Mouse (Mus musculus): Measurements from ENCODE around the gene A030005L19Rik.
"Not testable (repeated sequence)": the region's sequence is repeated elsewhere in the genome, so short reads cannot be mapped to it uniquely, and the experiment has no call there.

A030005L19Rik gene

GRCm38 (mm10) chr1:82913025-82913424 lies at the start of gene A030005L19Rik:
Gene A030005L19Rik, plus strand, starts transcription at chr1:82913325.
- DNase-seq (ENCODE audit: low spot score in 2 of 2), result no peak

DNA sequence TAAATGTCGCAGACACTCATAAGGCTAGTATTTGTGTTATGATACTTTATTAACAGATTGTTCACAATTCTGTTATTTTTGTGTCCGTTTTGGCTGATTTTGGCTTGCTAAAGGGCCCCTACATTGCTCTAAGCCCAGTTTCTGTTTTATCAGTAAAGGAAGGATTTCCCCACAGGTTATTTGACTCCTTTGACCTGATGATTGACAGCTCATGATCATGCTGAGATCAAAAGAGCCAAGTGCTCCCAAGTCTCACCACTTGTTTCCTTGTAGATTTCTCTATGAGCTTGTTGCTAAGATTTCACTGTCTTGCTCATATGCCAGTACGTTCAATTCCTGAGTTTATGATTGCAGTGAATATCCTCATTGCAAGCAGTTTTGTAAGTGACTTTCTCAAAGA lies 42.9 kb upstream of the A030005L19Rik start:
- DNase-seq (ENCODE audit: low spot score in 2 of 2), result no peak

GRCm38 (mm10) chr1:82879172-82879571 lies 34.0 kb upstream of the A030005L19Rik start:
- no peak for DNase-seq (ENCODE audit: low spot score in 2 of 2)

DNA sequence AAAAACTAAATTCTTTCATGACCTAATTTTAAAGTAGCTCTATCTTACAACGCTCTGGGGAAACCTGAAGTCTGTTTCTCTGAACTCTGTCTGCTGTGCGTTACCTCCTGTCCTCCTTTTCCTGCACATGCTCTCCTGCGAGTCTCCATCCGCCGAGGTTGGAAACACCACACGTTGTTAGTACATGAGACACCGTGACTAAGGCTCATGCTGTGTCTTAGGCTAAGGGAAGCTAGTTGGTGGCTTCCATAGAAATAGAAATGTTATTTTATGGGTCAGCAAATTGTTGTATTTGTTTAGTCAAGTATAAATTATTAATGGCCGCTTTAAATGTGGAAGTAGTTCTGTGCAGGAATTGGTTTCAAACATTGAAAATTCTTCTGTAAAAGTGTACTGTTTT lies 32.9 kb upstream of the A030005L19Rik start:
- DNase-seq (ENCODE audit: low spot score in 2 of 2), result no peak

DNA sequence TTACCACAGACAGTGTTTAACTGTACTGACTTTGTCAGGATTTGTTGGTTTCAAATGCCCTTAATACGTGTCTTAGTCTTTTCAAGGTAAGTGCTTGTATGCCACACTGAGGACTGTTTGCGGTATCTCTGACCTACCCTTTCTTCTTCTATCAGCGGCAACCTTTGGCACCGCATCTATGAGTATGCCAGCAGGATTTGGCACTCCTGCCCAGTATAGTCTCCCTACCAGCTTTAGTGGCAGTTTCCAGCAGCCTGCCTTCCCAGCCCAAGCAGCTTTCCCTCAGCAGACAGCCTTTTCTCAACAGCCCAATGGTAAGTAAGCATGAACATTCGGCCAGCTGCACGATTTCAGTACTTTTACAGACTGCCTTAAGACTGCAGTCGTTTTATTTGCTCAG lies 19.9 kb upstream of the A030005L19Rik start:
- DNase-seq (ENCODE audit: low spot score in 2 of 2), result no peak

DNA sequence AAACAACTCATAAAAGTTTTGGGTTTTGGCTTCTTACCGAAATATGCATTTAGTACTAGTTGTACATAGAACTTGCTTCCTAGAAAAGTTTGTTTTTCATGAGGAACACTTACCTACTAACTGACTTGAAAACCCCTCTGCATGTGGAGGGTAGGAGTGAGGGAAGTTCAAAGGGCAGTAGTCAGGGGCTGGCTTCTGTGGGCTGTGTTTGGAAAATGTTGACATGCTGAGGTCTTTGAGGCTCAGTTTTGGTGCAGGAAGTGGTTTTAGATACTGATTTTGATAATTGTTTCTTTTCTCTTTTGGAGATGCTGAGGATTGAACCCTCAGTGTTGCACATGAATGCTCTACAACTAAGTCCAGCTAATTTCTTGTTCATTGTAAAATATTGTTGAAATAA lies 12.6 kb upstream of the A030005L19Rik start:
- DNase-seq (ENCODE audit: low spot score in 2 of 2), result no peak

GRCm38 (mm10) chr1:82901201-82901600 lies 11.9 kb upstream of the A030005L19Rik start:
- no peak for DNase-seq (ENCODE audit: low spot score in 2 of 2)

DNA sequence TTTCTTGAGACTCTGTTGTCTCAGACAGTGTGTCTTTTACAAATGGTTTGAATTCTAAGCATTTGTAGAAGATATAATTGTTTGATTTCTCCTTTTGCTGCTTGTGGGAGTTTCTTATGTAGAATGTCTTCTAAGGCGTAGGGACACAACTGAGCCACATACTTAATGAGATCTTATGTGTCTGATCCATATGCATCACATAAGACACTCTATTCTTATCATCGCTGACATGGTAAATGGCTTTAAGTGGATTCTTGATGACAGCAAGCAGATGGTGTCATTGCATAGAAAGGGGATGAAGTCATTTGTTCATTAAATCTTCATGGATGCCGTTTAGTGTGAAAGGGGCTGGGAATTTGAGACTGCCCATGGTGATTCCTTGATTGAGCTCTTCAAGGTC lies 7.2 kb upstream of the A030005L19Rik start:
- DNase-seq (ENCODE audit: low spot score in 2 of 2), result no peak

- DNase-seq (ENCODE audit: low spot score in 2 of 2), result not testable (repeated sequence)
Measured at GRCm38 (mm10) chr1:82913434-82913833, 309 bp downstream of the A030005L19Rik start.

DNA sequence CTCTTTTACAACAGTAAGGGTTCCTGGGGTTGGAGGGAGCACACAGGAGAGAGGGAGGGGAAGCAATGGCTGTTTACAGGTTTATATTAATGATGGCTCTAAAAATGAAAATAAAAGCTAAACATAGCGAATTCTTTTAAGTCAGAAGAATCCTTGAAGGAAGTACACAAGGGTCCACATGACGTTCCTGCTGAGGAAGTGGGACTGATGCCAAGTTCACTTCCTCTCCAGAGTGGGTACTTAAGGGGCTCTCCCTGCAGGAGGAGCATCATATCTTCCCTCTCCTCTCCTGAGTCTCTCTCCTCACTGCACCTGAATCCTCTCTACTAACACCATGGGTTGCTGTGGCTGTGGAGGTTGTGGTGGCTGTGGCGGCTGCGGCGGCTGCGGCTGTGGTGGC lies 11.5 kb downstream of the A030005L19Rik start, which contains the start of gene A030014E15Rik:
A030014E15Rik (plus strand) TSS at position 268 of the 400 bp plus-strand sequence.
- no peak for DNase-seq (ENCODE audit: low spot score in 2 of 2)

DNA sequence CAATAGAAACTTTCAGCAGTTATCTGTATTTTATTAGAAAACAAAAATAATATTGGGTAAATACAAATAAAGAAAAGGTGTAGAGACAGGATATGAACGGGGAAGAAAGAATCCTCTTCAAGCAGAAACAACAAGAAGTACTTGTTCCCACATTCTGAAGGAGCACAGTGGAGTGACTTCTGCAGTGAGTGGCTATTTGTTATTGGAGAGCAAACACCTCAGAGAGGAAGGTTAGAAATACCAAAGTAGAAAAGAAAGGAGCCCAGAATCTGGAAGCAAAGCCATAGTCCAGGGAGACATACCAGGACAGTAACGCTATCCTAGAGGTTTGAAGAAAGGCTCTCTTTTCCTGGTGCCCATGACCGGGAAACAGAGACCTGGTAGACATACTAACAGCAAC lies 17.4 kb downstream of the A030005L19Rik start:
- not testable (repeated sequence) for DNase-seq (ENCODE audit: low spot score in 2 of 2)

DNA sequence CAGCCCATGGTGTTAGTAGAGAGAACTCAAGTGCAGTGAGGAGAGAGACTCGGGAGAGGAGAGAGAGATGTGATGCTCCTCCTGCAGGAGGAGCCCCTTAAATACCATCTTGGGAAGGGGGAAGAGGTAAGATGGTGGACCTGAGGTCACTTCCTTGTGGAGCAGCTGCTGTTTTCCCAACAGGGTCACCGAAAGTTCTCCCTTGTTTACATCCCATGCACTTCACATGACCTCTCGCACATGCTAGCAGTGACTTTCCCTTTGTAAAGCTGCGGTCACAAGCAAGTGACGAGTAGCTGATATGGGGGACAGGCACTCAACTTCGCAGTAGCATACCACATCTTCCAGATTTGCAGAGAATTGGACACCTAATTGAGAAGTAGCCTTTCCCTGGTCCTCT lies 18.2 kb downstream of the A030005L19Rik start, which contains the start of gene Gm6217:
Gm6217 (minus strand) TSS at position 74 of the 400 bp plus-strand sequence.
- not testable (repeated sequence) for DNase-seq (ENCODE audit: low spot score in 2 of 2)

GRCm38 (mm10) chr1:82938666-82939065 lies 25.5 kb downstream of the A030005L19Rik start:
- no peak for DNase-seq (ENCODE audit: low spot score in 2 of 2)

- not testable (repeated sequence) for DNase-seq (ENCODE audit: low spot score in 2 of 2)
Measured at GRCm38 (mm10) chr1:82942505-82942904, 29.4 kb downstream of the A030005L19Rik start.

GRCm38 (mm10) chr1:82943295-82943694 lies 30.2 kb downstream of the A030005L19Rik start, which contains the start of gene A030003K21Rik:
Gene A030003K21Rik, minus strand, starts transcription at chr1:82943388.
- DNase-seq (ENCODE audit: low spot score in 2 of 2), result not testable (repeated sequence)

GRCm38 (mm10) chr1:82946029-82946428 lies 32.9 kb downstream of the A030005L19Rik start:
- DNase-seq (ENCODE audit: low spot score in 2 of 2), result not testable (repeated sequence)

DNA sequence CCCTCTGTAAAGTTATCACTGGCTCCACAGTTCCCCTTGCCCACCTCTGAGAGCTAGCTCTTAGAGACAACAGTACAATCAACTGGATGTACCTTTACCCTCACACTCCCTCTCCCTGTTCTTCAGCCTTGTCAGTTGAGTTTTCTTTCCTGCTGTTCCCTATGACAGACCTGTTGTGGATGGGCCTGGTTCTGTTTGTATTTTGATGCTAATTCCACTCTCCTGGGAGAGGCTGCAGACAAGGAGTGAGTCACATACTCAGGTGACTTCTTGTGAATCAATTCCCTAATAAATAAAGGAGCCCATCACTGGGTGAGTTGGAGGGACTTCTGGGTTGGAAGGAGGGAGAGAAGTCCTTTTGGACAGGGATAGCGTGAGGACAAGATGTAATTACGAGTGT lies 35.5 kb downstream of the A030005L19Rik start:
- no peak for DNase-seq (ENCODE audit: low spot score in 2 of 2)

- DNase-seq (ENCODE audit: low spot score in 2 of 2), result not testable (repeated sequence)
Measured at GRCm38 (mm10) chr1:82955913-82956312, 42.8 kb downstream of the A030005L19Rik start, which contains the start of gene Gm7544. Gene Gm7544, minus strand, starts transcription at chr1:82956013.

DNA sequence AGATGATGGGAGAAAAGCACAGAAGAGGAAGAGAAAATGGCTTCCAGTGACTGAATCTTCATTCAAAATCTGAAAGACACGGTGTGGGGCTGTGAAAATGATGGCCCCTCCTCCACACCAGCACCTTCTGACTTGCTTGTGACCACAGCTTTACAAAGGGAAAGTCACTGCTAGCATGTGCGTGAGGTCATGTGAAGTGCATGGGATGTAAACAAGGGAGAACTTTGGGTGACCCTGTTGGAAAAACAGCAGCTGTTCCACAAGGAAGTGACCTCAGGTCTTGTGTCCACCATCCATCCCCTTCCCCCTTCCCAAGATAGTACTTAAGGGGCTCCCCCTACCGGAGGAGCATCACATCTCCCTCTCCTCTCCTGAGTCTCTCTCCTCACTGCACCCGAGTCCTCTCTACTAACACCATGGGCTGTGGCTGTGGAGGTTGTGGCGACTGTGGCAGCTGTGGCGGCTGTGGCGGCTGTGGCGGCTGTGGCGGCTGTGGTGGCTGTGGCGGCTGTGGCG lies 46.8 kb downstream of the A030005L19Rik start, which contains the start of gene Gm47955:
Gm47955 (plus strand) TSS at position 417 of the 516 bp plus-strand sequence.
- no peak for DNase-seq (ENCODE audit: low spot score in 2 of 2)
